Mouse (Mus musculus): ENCODE measurements around the gene Foxo1. TPM values are rescaled to one million over a fixed set of nuclear protein-coding genes. Genes with fewer than 3 reads are reported as not detected.

The Foxo1 gene
- polyA plus RNA-seq, 1 experiment from 2014 or later, result 8.6 TPM

- peak; percentile 75 for TF ChIP-seq CTCF (IDR thresholded peaks at IDR 0.05; ENCODE audit: low read depth)
- Histone ChIP-seq H3K9ac (ENCODE audit: low read depth, low read length) (no peak overlapping the region), H3K36me3 (ENCODE audit: insufficient read depth, low read length) (no peaks in the 10 kb centered on the region), H3K4me2 (ENCODE audit: low read length) (no peak overlapping the region), H3K27me3 (ENCODE audit: insufficient read depth, low read length) (no peaks in the 10 kb centered on the region), H3K4me1 (replicated peaks; ENCODE audit: insufficient read depth, low read length) (0 out of 2 replicates have a peak, but pooled peaks cover 5% of the 10 kb centered on the region), H3K9me3 (replicated peaks; ENCODE audit: low read length) (no peaks in the 10 kb centered on the region), H3K27ac (no peak overlapping the region), H3K4me3 (replicated peaks; ENCODE audit: low read depth, low read length) (no peak overlapping the region)
- DNase-seq (ENCODE audit: low spot score) (peak; percentile 52), ATAC-seq (replicated peaks; ENCODE audit: low FRiP score, low read depth) (no peak)
- WGBS, result 33% methylated on average over 14 of the region's 14 CpGs
Measured at GRCm38 (mm10) chr3:52253656-52254461, 14.3 kb upstream of the Foxo1 start.

GRCm38 (mm10) chr3:52254496-52254895 lies 13.6 kb upstream of the Foxo1 start:
- no peak for TF ChIP-seq CTCF (IDR thresholded peaks at IDR 0.05; ENCODE audit: low read depth)
- 34% methylated on average over 2 of the region's 2 CpGs for WGBS
- no peaks in the 10 kb centered on the region for H3K9me3 ChIP-seq (replicated peaks; ENCODE audit: low read length)
- H3K27ac ChIP-seq, result no peak overlapping the region
- no peaks in the 10 kb centered on the region for H3K36me3 ChIP-seq (ENCODE audit: insufficient read depth, low read length)
- H3K9ac ChIP-seq (ENCODE audit: low read depth, low read length), result no peak overlapping the region
- H3K4me2 ChIP-seq (ENCODE audit: low read length), result no peak overlapping the region
- DNase-seq (ENCODE audit: low spot score), result no peak
- ATAC-seq (replicated peaks; ENCODE audit: low FRiP score, low read depth), result no peak
- 0 out of 2 replicates have a peak, but pooled peaks cover 5% of the 10 kb centered on the region for H3K4me1 ChIP-seq (replicated peaks; ENCODE audit: insufficient read depth, low read length)
- H3K4me3 ChIP-seq (replicated peaks; ENCODE audit: low read depth, low read length), result no peak overlapping the region
- H3K27me3 ChIP-seq (ENCODE audit: insufficient read depth, low read length), result no peaks in the 10 kb centered on the region

- Histone ChIP-seq H3K4me2 (ENCODE audit: low read length) (peak overlapping the region; percentile 68), H3K27ac (no peak overlapping the region), H3K27me3 (ENCODE audit: insufficient read depth, low read length) (no peaks in the 10 kb centered on the region), H3K9ac (ENCODE audit: low read depth, low read length) (peak overlapping the region; percentile 31; the same call in 1 of the 2 replicates), H3K4me1 (replicated peaks; ENCODE audit: insufficient read depth, low read length) (0 out of 2 replicates have a peak, but pooled peaks cover 5% of the 10 kb centered on the region), H3K4me3 (replicated peaks; ENCODE audit: low read depth, low read length) (peak overlapping the region; percentile 31), H3K36me3 (ENCODE audit: insufficient read depth, low read length) (no peaks in the 10 kb centered on the region), H3K9me3 (replicated peaks; ENCODE audit: low read length) (no peaks in the 10 kb centered on the region)
- DNase-seq (ENCODE audit: low spot score) (peak; percentile 80), ATAC-seq (replicated peaks; ENCODE audit: low FRiP score, low read depth) (peak; percentile 72)
- WGBS, result 11% methylated on average over 18 of the region's 18 CpGs
- peak; percentile 85 for TF ChIP-seq CTCF (IDR thresholded peaks at IDR 0.05; ENCODE audit: low read depth)
Measured at GRCm38 (mm10) chr3:52257782-52258441, 10.2 kb upstream of the Foxo1 start.

- Histone ChIP-seq H3K4me1 (replicated peaks; ENCODE audit: insufficient read depth, low read length) (0 out of 2 replicates have a peak, but pooled peaks cover 5% of the 10 kb centered on the region), H3K4me3 (replicated peaks; ENCODE audit: low read depth, low read length) (no peak overlapping the region), H3K27ac (no peak overlapping the region), H3K36me3 (ENCODE audit: insufficient read depth, low read length) (no peaks in the 10 kb centered on the region), H3K9me3 (replicated peaks; ENCODE audit: low read length) (no peaks in the 10 kb centered on the region), H3K4me2 (ENCODE audit: low read length) (no peak overlapping the region), H3K9ac (ENCODE audit: low read depth, low read length) (no peak overlapping the region), H3K27me3 (ENCODE audit: insufficient read depth, low read length) (no peaks in the 10 kb centered on the region)
- peak; percentile 29 for DNase-seq (ENCODE audit: low spot score)
- ATAC-seq (replicated peaks; ENCODE audit: low FRiP score, low read depth), result no peak
- WGBS, result 29% methylated on average over 3 of the region's 3 CpGs
- no peak for TF ChIP-seq CTCF (IDR thresholded peaks at IDR 0.05; ENCODE audit: low read depth)
Measured at GRCm38 (mm10) chr3:52258532-52258931, 9.6 kb upstream of the Foxo1 start.

GRCm38 (mm10) chr3:52262431-52263161 lies 5.5 kb upstream of the Foxo1 start:
- Histone ChIP-seq H3K36me3 (ENCODE audit: insufficient read depth, low read length) (no peaks in the 10 kb centered on the region), H3K9me3 (replicated peaks; ENCODE audit: low read length) (no peaks in the 10 kb centered on the region), H3K4me2 (ENCODE audit: low read length) (no peak overlapping the region), H3K4me3 (replicated peaks; ENCODE audit: low read depth, low read length) (no peak overlapping the region), H3K27ac (no peak overlapping the region), H3K27me3 (ENCODE audit: insufficient read depth, low read length) (no peaks in the 10 kb centered on the region), H3K4me1 (replicated peaks; ENCODE audit: insufficient read depth, low read length) (0 out of 2 replicates have a peak, but pooled peaks cover 5% of the 10 kb centered on the region), H3K9ac (ENCODE audit: low read depth, low read length) (no peak overlapping the region)
- TF ChIP-seq CTCF (IDR thresholded peaks at IDR 0.05; ENCODE audit: low read depth), result peak; percentile 98
- ATAC-seq (replicated peaks; ENCODE audit: low FRiP score, low read depth) (no peak), DNase-seq (ENCODE audit: low spot score) (peak; percentile 87)
- 39% methylated on average over 13 of the region's 13 CpGs for WGBS

- H3K9ac ChIP-seq (ENCODE audit: low read depth, low read length), result no peak overlapping the region
- H3K9me3 ChIP-seq (replicated peaks; ENCODE audit: low read length), result no peaks in the 10 kb centered on the region
- DNase-seq (ENCODE audit: low spot score), result no peak
- no peaks in the 10 kb centered on the region for H3K36me3 ChIP-seq (ENCODE audit: insufficient read depth, low read length)
- H3K27ac ChIP-seq, result no peak overlapping the region
- H3K4me3 ChIP-seq (replicated peaks; ENCODE audit: low read depth, low read length), result no peak overlapping the region
- H3K27me3 ChIP-seq (ENCODE audit: insufficient read depth, low read length), result no peaks in the 10 kb centered on the region
- no peak for ATAC-seq (replicated peaks; ENCODE audit: low FRiP score, low read depth)
- no peaks in the 10 kb centered on the region for H3K4me1 ChIP-seq (replicated peaks; ENCODE audit: insufficient read depth, low read length)
- H3K4me2 ChIP-seq (ENCODE audit: low read length), result no peak overlapping the region
- 60% methylated on average over 8 of the region's 8 CpGs for WGBS
- TF ChIP-seq CTCF (IDR thresholded peaks at IDR 0.05; ENCODE audit: low read depth), result no peak
Measured at GRCm38 (mm10) chr3:52264354-52264753, 3.8 kb upstream of the Foxo1 start.

Data from kidney, postnatal 0 days (tissue).